Mouse (Mus musculus): Measurements from ENCODE around the gene Cyb5rl. TPM values are rescaled to one million over a fixed set of nuclear protein-coding genes. Genes with fewer than 3 reads are reported as not detected.

The Cyb5rl gene
- polyA plus RNA-seq, 1 experiment: 11.0 TPM

DNA sequence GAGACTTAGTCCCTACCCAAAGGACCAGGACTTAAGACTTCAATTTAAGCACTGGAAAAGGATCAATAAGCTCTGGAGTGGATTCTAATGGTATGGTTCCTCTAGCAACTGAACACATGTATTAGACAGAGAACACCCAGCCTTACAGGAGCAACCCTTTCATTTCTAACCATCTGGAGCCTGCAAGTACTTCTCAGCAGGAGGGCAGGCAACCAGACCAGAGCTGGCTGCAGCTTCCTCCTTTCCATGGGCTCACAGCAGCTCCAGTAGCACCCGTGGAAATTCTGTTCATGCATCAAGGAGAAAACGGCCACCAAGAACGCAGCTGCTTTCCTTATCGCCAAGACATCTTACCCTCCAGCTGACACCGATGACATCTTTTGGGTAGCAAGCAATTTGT, 68.9 kb downstream of the Cyb5rl start:
- Histone ChIP-seq H3K4me3 (replicated peaks; ENCODE audit: extremely low read depth, low read depth, low read length) (no peak overlapping the region), H3K4me1 (ENCODE audit: control insufficient read depth, insufficient read depth, low read length) (peaks cover 3% of the 10 kb centered on the region; the same call in 1 of the 2 replicates)
- DNase-seq: no peak
- TF ChIP-seq POLR2A (IDR thresholded peaks at IDR 0.05; ENCODE audit: borderline replicate concordance, extremely low read depth, low read depth, low read length): no peak
- WGBS: 74% methylated on average over 5 of the region's 5 CpGs

DNA sequence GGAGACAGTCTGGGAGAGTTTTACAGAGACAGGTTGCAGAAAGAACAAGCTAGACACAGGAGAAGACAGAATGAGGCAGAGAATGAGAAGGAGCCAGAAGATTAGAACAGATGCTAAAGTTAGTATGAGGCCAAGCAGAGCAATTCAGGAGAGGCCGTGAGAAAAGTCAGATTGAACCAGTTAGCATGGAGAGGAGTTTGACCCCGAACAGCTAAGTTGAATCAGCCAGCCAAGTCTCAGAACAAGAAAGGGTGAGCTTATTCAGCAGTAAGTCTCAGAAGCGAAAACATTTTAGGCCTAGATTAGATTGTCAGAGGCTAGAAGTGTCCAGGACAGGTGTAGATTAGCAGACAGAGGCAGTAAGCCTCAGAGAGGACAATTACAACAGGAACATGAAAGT, 69.7 kb downstream of the Cyb5rl start:
- DNase-seq: no peak
- WGBS: 83% methylated on average over 3 of the region's 3 CpGs
- Histone ChIP-seq H3K4me3 (replicated peaks; ENCODE audit: extremely low read depth, low read depth, low read length) (no peak overlapping the region), H3K4me1 (ENCODE audit: control insufficient read depth, insufficient read depth, low read length) (peaks cover 3% of the 10 kb centered on the region; the same call in 1 of the 2 replicates)
- TF ChIP-seq CTCF (IDR thresholded peaks at IDR 0.05; ENCODE audit: insufficient read depth, low read length) (no peak), POLR2A (IDR thresholded peaks at IDR 0.05; ENCODE audit: borderline replicate concordance, extremely low read depth, low read depth, low read length) (no peak)

Other genes with a start within 250 kb of the Cyb5rl start
- gene Ssbp3, start 156.3 kb upstream of the Cyb5rl start, polyA plus RNA-seq (2012; rRNA removed): 41.0 and 43.2 TPM in 2 replicates
- 40.4 and 51.3 TPM in 2 replicates for gene Mrpl37, start 120 bp upstream of the Cyb5rl start, polyA plus RNA-seq (2012; rRNA removed)
- 0.07 TPM in 1 of 2 replicates, not detected in the other for gene Cdcp2, start 29.9 kb downstream of the Cyb5rl start, polyA plus RNA-seq (2012; rRNA removed)
- gene Tmem59, start 111.4 kb downstream of the Cyb5rl start, polyA plus RNA-seq (2012; rRNA removed): 321 and 330 TPM in 2 replicates
- gene Tceanc2, start 112.1 kb downstream of the Cyb5rl start, polyA plus RNA-seq (2012; rRNA removed): 5.6 and 7.5 TPM in 2 replicates
- gene Ldlrad1, start 142.2 kb downstream of the Cyb5rl start, polyA plus RNA-seq (2012; rRNA removed): 47.9 and 52.0 TPM in 2 replicates
- gene Lrrc42, start 186.5 kb downstream of the Cyb5rl start, polyA plus RNA-seq (2012; rRNA removed): 9.0 and 10.6 TPM in 2 replicates
- gene Hspb11, start 186.6 kb downstream of the Cyb5rl start, polyA plus RNA-seq (2012; rRNA removed): 2.4 and 4.2 TPM in 2 replicates
- 0.40 and 0.75 TPM in 2 replicates for gene Dio1, start 240.2 kb downstream of the Cyb5rl start, polyA plus RNA-seq (2012; rRNA removed)
- gene Yipf1, start 247.4 kb downstream of the Cyb5rl start, polyA plus RNA-seq (2012; rRNA removed): 32.2 and 48.6 TPM in 2 replicates

Measured in lung, adult 2 months (tissue).